Mouse (Mus musculus) mouse trophoblast stem cell (cell line): ENCODE measurements around the gene Bcl2.

Experiments
- in situ Hi-C, 2 experiments: fragments of 300-500 bp; cut with MseI, MboI; formaldehyde crosslinking; loops; 2 replicates in 1 of 2; 3 replicates in 1 of 2; pipeline ENCODE4 v1.15.1; 2025

Bcl2 gene

DNA sequence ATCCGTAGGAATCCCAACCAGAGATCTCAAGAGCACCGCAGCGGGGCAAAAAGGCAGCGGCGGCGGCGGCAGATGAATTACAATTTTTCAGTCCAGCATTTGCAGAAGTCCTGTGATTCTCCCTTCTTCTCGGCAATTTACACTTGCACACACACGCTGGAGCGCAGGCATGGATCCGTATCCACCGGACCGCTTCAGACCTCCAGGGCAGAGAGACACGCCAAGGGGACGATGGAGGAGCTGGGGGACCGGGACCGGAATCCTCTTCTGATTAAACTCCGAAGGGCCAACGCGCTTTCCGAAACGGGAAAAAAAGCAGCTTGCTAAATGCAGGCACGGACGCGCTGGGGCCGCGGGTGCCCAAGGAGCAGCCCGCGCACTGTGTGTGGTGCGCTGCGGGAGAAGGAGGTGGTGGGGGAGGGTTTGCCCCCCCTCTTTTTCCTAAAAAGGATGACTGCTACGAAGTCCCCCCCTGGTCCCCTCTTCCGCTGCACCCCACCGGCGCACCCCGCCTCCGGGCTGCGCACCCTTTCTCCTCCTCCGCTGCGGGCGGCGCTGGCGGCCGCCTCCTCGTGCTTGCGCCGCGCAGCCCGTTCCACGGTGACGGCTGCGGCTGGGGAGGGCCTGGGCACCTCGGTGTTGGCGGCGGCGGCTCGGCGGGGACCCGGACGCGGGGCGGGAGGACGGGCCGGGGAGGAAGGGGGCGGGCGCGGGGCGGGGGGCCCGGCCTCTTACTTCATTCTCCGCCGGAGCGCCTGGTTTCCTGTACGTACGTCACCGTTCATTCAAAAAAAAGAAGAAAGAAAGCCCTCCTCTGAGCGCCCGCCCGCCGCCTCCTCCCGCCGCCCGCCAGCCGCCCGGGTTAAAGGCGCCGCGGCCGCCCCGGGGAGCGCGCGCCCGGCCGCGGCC is at the start of gene Bcl2:
Gene Bcl2 (minus strand): TSS at position 654 of the 909 bp plus-strand sequence.
- in situ Hi-C loops = loop anchor here in 1 of 2 experiments (10.0 kb wide), 2 partner anchors 169 to 199 kb away; no protein-coding TSS in a partner anchor

DNA sequence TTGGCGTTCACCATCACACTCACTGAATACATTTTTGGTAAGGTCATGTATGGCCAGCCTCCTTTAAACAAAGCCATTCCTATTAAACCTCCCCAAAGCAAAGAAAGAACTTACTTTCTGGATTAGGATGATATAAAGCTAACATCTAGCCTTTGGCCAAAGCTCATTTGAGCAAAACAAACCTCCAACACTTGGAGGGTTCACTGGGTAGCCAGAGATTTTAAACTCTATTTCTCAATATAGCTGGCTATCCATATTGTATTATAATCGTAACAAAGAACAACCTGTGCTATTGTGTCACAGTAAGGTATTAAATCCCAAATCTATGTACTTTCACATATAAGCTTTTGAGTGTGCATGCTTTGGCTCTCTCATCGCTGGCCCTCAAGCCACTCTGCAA is 46.7 kb upstream of the Bcl2 start:
- in situ Hi-C loops = no loop called here

GRCm38 (mm10) chr1:106759572-106760435 is 45.7 kb upstream of the Bcl2 start, which contains the start of gene Kdsr:
Kdsr (minus strand) TSS chr1:106759727.
- in situ Hi-C loops = no loop called here

DNA sequence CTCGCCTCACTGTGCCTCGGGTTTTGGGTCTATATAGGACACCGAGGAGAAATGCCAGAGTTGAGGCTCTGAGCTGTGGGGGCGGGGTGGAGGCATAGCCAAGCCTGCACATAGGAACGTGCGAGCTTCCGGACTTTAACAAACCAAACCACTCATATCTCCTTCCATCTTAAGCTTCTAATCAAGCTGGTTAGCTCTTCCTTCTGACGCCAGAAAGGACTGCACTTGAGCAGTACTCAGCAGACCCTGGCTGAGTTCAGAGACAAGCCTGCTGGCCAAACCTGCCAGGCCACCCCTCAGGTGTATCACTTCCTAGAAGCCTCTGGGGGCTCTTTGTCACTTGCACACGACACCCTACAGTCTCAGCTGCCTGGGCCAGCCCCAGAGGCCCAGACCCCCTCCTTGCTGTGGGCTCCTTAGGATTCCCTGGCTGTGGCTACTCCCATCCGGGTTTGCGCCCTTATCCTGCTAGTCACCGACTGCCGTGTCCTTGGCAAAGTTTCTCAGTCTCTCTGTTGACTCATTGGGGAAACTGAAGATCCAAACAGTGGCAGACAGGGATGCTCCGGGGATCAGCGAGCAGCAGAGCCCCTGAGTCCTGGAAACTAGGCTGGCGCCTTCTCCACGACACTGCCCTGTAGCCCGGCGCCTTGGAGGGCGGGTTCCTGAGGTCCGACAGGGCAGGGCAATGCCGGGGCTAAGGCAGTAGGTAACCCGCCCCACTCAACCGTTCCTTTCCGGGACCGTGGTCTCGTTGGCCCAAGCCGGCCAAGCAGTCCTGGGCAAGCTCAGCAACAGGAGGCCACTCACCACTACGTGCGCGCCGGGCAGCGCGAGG is 44.9 kb upstream of the Bcl2 start:
- in situ Hi-C loops = no loop called here

DNA sequence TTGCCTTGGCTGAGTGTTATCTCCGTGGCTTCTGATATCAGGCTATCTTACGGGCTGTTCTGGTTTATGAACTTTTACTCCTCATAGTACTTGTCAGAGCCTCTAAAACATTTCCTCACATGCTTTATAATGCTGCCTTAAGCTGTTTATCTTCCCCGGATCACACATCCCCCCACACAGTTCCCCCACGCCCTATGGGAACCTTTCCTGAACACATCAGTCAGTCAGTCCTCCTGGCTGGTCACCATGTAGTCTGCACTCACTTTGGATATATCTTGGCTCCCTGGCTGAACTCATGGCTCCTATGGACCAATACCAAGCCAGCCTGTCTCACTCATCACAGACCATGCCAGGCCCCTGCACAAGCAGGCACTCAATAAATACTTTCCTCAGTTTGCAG is 42.6 kb upstream of the Bcl2 start:
- in situ Hi-C loops = no loop called here

- in situ Hi-C loops = no loop called here
These were observed 37.9 kb upstream of the Bcl2 start for GRCm38 (mm10) chr1:106752013-106752412.

DNA sequence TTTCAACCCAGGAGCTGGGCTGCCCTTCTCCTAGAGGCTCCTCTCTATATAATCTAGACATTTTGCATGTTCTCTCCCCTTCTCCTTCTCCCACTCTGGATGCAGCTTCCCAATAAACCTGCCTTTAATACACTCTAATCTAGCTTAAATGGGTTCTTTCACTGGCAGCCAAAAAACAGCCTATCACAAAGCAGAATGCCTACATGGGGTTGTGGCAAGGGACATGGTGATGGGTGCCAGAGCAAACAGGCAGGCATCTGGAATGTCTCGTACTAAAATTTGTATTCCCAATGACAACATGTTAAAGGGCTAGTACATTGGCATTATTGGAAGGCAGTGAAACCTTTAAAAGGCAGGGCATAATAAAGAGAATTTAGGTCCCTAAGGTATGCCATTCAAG is 36.6 kb upstream of the Bcl2 start:
- in situ Hi-C loops = no loop called here

GRCm38 (mm10) chr1:106748555-106749315 is 34.7 kb upstream of the Bcl2 start:
- in situ Hi-C loops = no loop called here

DNA sequence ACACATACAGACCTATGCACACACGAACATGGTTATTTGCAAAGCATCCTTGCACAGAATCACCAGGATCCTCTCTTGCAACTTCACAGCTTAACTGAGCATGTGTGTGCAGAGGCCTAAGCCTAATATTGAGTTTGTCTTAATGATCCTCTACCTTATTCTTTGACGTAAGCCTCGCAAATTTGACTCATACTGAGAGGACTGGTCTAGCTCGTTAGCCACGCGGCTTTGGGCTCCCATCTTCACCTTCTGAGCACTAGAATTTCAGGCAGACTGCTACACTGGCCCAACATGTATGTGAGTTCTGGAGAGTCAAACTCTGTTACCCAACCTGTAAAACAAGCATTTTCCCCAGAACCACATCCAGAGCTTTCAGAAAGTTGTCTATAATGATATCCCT is 28.9 kb upstream of the Bcl2 start:
- in situ Hi-C loops = no loop called here

DNA sequence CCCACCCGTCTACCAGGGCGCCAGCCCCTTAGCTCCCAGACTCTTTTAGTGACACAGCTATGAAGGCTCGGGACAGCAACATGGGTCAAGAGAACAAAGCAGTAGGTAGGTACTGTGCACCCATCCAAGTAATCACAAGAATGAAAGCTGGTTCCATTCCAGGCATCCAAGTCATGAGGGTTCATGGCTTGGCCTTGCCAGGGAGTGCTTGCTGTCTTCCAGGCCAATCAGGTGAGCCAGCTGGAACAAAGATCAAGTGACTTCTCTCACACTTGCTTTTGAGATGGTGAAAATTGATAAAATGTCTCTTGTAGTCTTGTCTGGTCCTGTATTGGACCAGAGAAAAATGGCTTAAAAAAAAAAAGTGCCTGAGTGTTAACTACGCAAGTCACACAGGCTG is 26.7 kb upstream of the Bcl2 start:
- in situ Hi-C loops = no loop called here

DNA sequence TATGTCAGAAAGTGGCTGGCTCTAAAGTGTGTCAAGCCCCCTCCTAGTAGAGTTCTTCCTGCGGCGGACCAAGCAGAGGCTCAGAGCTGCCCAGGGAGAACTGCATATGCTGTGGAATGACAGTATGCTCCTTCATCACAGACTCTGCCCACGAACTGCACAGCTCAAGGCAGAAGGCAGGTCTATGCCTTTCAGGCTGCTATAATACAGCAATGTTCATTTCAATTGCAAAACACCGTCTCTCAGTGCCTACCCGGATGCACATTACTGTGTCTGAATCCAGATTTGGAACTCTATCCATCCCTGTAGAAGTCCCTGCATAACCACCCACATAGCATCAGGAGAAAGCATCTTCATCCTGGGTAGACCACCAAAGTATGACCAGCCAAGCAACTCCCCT is 25.7 kb upstream of the Bcl2 start:
- in situ Hi-C loops = no loop called here

- in situ Hi-C loops = no loop called here
These were observed 24.0 kb upstream of the Bcl2 start for GRCm38 (mm10) chr1:106738092-106738491.

- in situ Hi-C loops = no loop called here
These were observed 22.1 kb upstream of the Bcl2 start for GRCm38 (mm10) chr1:106736211-106736610.

DNA sequence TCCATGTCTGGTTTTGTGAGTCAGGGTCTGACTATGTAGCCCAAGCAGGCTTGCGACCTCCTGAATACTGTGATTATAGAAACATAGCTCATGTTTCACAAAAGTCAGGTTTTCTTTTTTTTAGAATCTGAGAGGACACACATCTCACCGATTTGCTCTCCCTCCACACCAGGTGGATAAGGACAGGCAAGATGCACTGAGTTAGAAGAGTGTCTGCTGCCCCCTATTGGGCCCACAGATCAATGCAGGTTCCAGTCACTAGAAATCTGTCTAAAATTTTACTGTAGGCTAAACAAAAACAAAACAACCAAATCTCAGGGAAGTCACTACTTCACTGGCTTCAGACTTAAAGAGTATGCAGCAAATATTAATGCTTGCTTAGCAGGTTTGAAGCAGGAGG is 21.5 kb upstream of the Bcl2 start:
- in situ Hi-C loops = no loop called here

DNA sequence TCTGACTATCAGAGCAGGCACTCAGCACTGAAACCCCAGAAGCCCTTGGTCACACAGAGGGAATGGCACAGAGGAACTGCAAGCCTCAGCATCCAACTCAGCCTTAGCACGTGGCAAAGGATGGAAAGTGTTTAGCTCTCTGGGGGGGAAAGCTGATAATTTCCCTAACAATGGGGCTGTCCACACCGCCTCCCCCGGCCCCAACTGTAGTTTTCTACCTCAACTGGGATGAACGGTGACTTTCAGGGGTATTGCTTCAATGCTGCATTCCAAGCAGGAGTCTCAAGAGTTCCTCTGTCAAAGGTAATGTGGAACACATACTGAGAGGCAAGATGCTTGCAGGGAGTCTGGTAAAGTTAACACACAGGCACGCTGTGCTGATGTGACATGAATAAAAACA is 8.0 kb upstream of the Bcl2 start:
- in situ Hi-C loops = loop anchor here (10.0 kb wide), 1 partner anchor 297 kb away; no protein-coding TSS in a partner anchor

GRCm38 (mm10) chr1:106717736-106718135 is 3.7 kb upstream of the Bcl2 start:
- in situ Hi-C loops = loop anchor here (5.0 to 10.0 kb wide), 3 partner anchors 173 to 203 kb away; no protein-coding TSS in a partner anchor

- in situ Hi-C loops = loop anchor here (5.0 to 10.0 kb wide), 3 partner anchors 172 to 202 kb away; no protein-coding TSS in a partner anchor
These were observed 3.1 kb upstream of the Bcl2 start for GRCm38 (mm10) chr1:106717071-106717601.

DNA sequence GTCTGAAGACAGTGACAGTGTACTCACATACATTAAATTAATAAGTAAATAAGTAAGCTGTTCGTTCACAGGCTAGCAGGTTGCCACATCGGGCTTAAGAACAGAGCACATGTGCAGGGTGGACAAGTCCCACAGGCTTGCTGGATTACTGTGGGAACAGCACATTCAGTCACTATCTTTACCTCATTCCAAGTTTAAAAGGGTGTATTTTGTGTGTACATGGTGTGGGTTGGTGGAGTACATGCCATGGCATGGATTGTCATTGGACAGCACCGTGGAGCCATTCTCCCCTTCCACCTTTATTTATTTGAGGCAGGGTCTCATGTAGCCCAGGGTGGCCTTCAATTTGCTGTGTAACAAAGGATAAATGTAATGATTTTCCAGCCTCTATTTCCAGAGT is 2.1 kb upstream of the Bcl2 start:
- in situ Hi-C loops = loop anchor here (5.0 to 10.0 kb wide), 3 partner anchors 171 to 201 kb away; no protein-coding TSS in a partner anchor

- in situ Hi-C loops = loop anchor here (5.0 to 10.0 kb wide), 3 partner anchors 171 to 201 kb away; no protein-coding TSS in a partner anchor
These were observed 1.3 kb upstream of the Bcl2 start for GRCm38 (mm10) chr1:106715111-106716083.
